Mouse (Mus musculus) liver, adult 2 months (tissue): ENCODE results near the gene 9530068E07Rik. TPM values are rescaled to one million over a fixed set of nuclear protein-coding genes. Genes with fewer than 3 reads are reported as not detected.
"Not testable (repeated sequence)": the region's sequence is repeated elsewhere in the genome, so short reads cannot be mapped to it uniquely, and the experiment has no call there.

Experiments
- DNase-seq: peaks from one replicate; pipeline ENCODE4 v3.0.0-alpha.2; 2011; ENCODE audit warnings: low read depth, low spot score; ENCODE audit errors: extremely low read depth
- H3K27ac ChIP-seq: fragments of 200-500 bp; replicated peaks from 2 replicates; pipeline ENCODE4 v1.5.1; 2012; ENCODE audit warnings: low read depth, mild to moderate bottlenecking, control low read depth, inconsistent platforms, low read length; ENCODE audit not compliant: insufficient read depth
- H3K27me3 ChIP-seq: fragments of 200-500 bp; 2 replicates; pipeline ENCODE4 v1.6.1; 2012; ENCODE audit warnings: mild to moderate bottlenecking, moderate library complexity, low read length, inconsistent platforms; ENCODE audit not compliant: control insufficient read depth, insufficient read depth
- H3K36me3 ChIP-seq: fragments of 200-500 bp; 2 replicates; pipeline ENCODE4 v1.6.1; 2012; ENCODE audit warnings: low read length, inconsistent platforms; ENCODE audit not compliant: control insufficient read depth, insufficient read depth
- H3K4me1 ChIP-seq: fragments of 200-500 bp; 2 replicates; pipeline ENCODE4 v1.6.1; 2011; ENCODE audit warnings: low read length; ENCODE audit not compliant: control insufficient read depth, insufficient read depth
- H3K4me3 ChIP-seq: fragments of 200-500 bp; 2 replicates; pipeline ENCODE4 v1.5.1; 2011; ENCODE audit warnings: low read depth, mild to moderate bottlenecking, control low read depth, low read length, moderate library complexity; ENCODE audit not compliant: insufficient read depth
- H3K79me2 ChIP-seq: fragments of 200-500 bp; 2 replicates; pipeline ENCODE4 v1.6.1; 2012; ENCODE audit warnings: inconsistent platforms, mild to moderate bottlenecking, low read length, moderate library complexity; ENCODE audit not compliant: control insufficient read depth, insufficient read depth
- H3K9ac ChIP-seq: fragments of 200-500 bp; 2 replicates; pipeline ENCODE4 v1.6.1; 2012; ENCODE audit warnings: low read depth, mild to moderate bottlenecking, control low read depth, inconsistent platforms, low read length
- CTCF ChIP-seq: fragments of 200-500 bp; IDR thresholded peaks from 2 replicates; pipeline ENCODE4 v1.5.1; 2011; ENCODE audit warnings: low read depth, low read length, control low read depth
- POLR2A ChIP-seq: fragments of 200-500 bp; IDR thresholded peaks from 2 replicates; pipeline ENCODE4 v1.6.1; 2011; ENCODE audit warnings: low read length, control low read depth; ENCODE audit not compliant: insufficient read depth; ENCODE audit errors: extremely low read depth
- WGBS: fragments of 180-500 bp; shearing (Covaris S2); methylation state at CpG from one replicate; pipeline ENCODE4 v1.1.7; 2018; 5-methylcytosine and 5-hydroxymethylcytosine counted together
- polyA plus RNA-seq: library from polyadenylated mRNA; depleted of rRNA; stranded (reverse); fragments of >200 nt; gene quantifications from 2 replicates; pipeline ENCODE4 v1.2.3, GENCODE M21; 2012
- total RNA-seq: library from RNA; depleted of rRNA; stranded (reverse); fragments of >200 nt; gene quantifications from 2 replicates; pipeline ENCODE4 v1.2.3, GENCODE M21; 2014

9530068E07Rik gene
- total and polyA plus RNA-seq, 2 experiments = 110 to 111 TPM

- Histone ChIP-seq H3K4me3 (no peak overlapping the region), H3K79me2 (no peaks in the 10 kb centered on the region), H3K27ac (no peak overlapping the region), H3K27me3 (no peaks in the 10 kb centered on the region), H3K9ac (no peak overlapping the region), H3K36me3 (no peaks in the 10 kb centered on the region), H3K4me1 (peaks cover 22% of the 10 kb centered on the region)
- TF ChIP-seq POLR2A = no peak
- TF ChIP-seq CTCF = no peak
- 94% methylated on average over 5 of the region's 5 CpGs for WGBS
- no peak for DNase-seq
Measured at GRCm38 (mm10) chr11:52354644-52355043, 41.6 kb upstream of the 9530068E07Rik start.

- TF ChIP-seq CTCF = peak; percentile 20; the same call in 1 of the 2 replicates
- no peak for TF ChIP-seq POLR2A
- 92% methylated on average over 1 of the region's 1 CpGs for WGBS
- Histone ChIP-seq H3K36me3 (no peaks in the 10 kb centered on the region), H3K27me3 (no peaks in the 10 kb centered on the region), H3K79me2 (no peaks in the 10 kb centered on the region), H3K9ac (no peak overlapping the region), H3K27ac (no peak overlapping the region), H3K4me1 (peaks cover 26% of the 10 kb centered on the region), H3K4me3 (no peak overlapping the region)
- DNase-seq = no peak
Measured at GRCm38 (mm10) chr11:52355601-52356000, 40.6 kb upstream of the 9530068E07Rik start.

- not testable (repeated sequence) for H3K27ac ChIP-seq, H3K9ac ChIP-seq, H3K27me3 ChIP-seq, H3K4me3 ChIP-seq, DNase-seq, H3K36me3 ChIP-seq, H3K79me2 ChIP-seq
- WGBS = 98% methylated on average over 5 of the region's 5 CpGs
- peaks cover 19% of the 10 kb centered on the region for H3K4me1 ChIP-seq
Measured at GRCm38 (mm10) chr11:52357091-52357490, 39.1 kb upstream of the 9530068E07Rik start.

- DNase-seq = peak; percentile 92
- H3K36me3 ChIP-seq = no peaks in the 10 kb centered on the region
- TF ChIP-seq POLR2A = no peak
- no peak for TF ChIP-seq CTCF
- H3K4me3 ChIP-seq = 0 out of 2 replicates have a peak overlapping the region, but pooled peaks have one; percentile 21
- peak overlapping the region; percentile 95 for H3K27ac ChIP-seq
- H3K27me3 ChIP-seq = no peaks in the 10 kb centered on the region
- peak overlapping the region; percentile 22; the same call in 1 of the 2 replicates for H3K9ac ChIP-seq
- peaks cover 14% of the 10 kb centered on the region for H3K79me2 ChIP-seq
- 11% methylated on average over 4 of the region's 4 CpGs for WGBS
- peaks cover 24% of the 10 kb centered on the region for H3K4me1 ChIP-seq
Measured at GRCm38 (mm10) chr11:52358520-52358919, 37.7 kb upstream of the 9530068E07Rik start.

GRCm38 (mm10) chr11:52359686-52360470, 36.4 kb upstream of the 9530068E07Rik start:
- no peaks in the 10 kb centered on the region for H3K36me3 ChIP-seq
- TF ChIP-seq CTCF (no peak), POLR2A (no peak)

GRCm38 (mm10) chr11:52360471-52361277, 35.6 kb upstream of the 9530068E07Rik start, which contains the start of gene Vdac1:
TSS of gene Vdac1 (plus strand) at chr11:52360860.
- peak; percentile 80 for DNase-seq
- under 1% methylated on average over 84 of the region's 84 CpGs for WGBS
- peaks cover 37% of the 10 kb centered on the region for H3K4me1 ChIP-seq

More at GRCm38 (mm10) chr11:52359686-52360470, 36.4 kb upstream of the 9530068E07Rik start:
- peak; percentile 89 for DNase-seq
- peaks cover 24% of the 10 kb centered on the region for H3K79me2 ChIP-seq
- H3K27ac ChIP-seq = peak overlapping the region; percentile 95
- peaks cover 33% of the 10 kb centered on the region for H3K4me1 ChIP-seq
- H3K27me3 ChIP-seq = no peaks in the 10 kb centered on the region
- H3K9ac ChIP-seq = peak overlapping the region; percentile 89
- peak overlapping the region; percentile 80 for H3K4me3 ChIP-seq
- 16% methylated on average over 22 of the region's 22 CpGs for WGBS

More at GRCm38 (mm10) chr11:52360471-52361277, 35.6 kb upstream of the 9530068E07Rik start, which contains the start of gene Vdac1:
- Histone ChIP-seq H3K9ac (peak within 1 kb of the TSS; percentile 98), H3K36me3 (no peaks in the 10 kb centered on the region), H3K27ac (peak within 1 kb of the TSS; percentile 97), H3K79me2 (peaks cover 28% of the 10 kb centered on the region), H3K4me3 (peak within 1 kb of the TSS; percentile 80), H3K27me3 (no peaks in the 10 kb centered on the region)
- TF ChIP-seq POLR2A (peak; percentile 63; the same call in 1 of the 2 replicates), CTCF (no peak)
